Mouse (Mus musculus): ENCODE results near the gene Usp45.
A peak's percentile ranks its signal among the peaks of the same experiment; 100 is the strongest.

GRCm38 (mm10) chr4:21848287-21848630, 81.3 kb downstream of the Usp45 start:
- TF ChIP-seq POLR2A (IDR thresholded peaks at IDR 0.05; ENCODE audit: insufficient read length, low read depth) (peak; percentile 32), CEBPB (IDR thresholded peaks at IDR 0.05; ENCODE audit: insufficient read depth, poor library complexity, severe bottlenecking) (no peak), SRF (IDR thresholded peaks at IDR 0.05; ENCODE audit: control insufficient read depth, insufficient read length, low read depth) (no peak), REST (IDR thresholded peaks at IDR 0.05; ENCODE audit: insufficient read depth, insufficient read length) (no peak), MAX (IDR thresholded peaks at IDR 0.05; ENCODE audit: low read depth) (no peak), TCF3 (IDR thresholded peaks at IDR 0.05; ENCODE audit: insufficient read length, low read depth) (no peak), POLR2AphosphoS2 (IDR thresholded peaks at IDR 0.05; ENCODE audit: insufficient read length, low read depth) (no peak), MYOG (IDR thresholded peaks at IDR 0.05; ENCODE audit: control insufficient read depth in 1 of 3, insufficient read depth in 1 of 3, insufficient read length in 2 of 3, low read depth in 2 of 3) (no peak), TCF12 (IDR thresholded peaks at IDR 0.05; ENCODE audit: insufficient read depth, poor library complexity, severe bottlenecking) (no peak), USF1 (IDR thresholded peaks at IDR 0.05; ENCODE audit: low read depth) (no peak), E2F4 (IDR thresholded peaks at IDR 0.05; ENCODE audit: insufficient read depth) (no peak), MYOD1 (IDR thresholded peaks at IDR 0.05; ENCODE audit: control insufficient read depth in 1 of 3, insufficient read length in 2 of 3, low read depth in 2 of 3) (no peak)
